Mouse (Mus musculus): ENCODE data around the gene Fyn. TPM values are rescaled to one million over a fixed set of nuclear protein-coding genes. Genes with fewer than 3 reads are reported as not detected.

Fyn gene
- total RNA-seq, 2 experiments from 2014 or later = 53.4 to 54.3 TPM

GRCm38 (mm10) chr10:39597792-39598183 lies 229.1 kb downstream of the Fyn start:
- DNase-seq (ENCODE audit: low spot score in 2 of 2) = no peak

- no peak for DNase-seq (ENCODE audit: low spot score in 2 of 2)
Measured at GRCm38 (mm10) chr10:39599601-39600000, 230.9 kb downstream of the Fyn start.

- DNase-seq (ENCODE audit: low spot score in 2 of 2) = no peak
Measured at GRCm38 (mm10) chr10:39600115-39600514, 231.5 kb downstream of the Fyn start.

- DNase-seq (ENCODE audit: low spot score in 2 of 2) = no peak
Measured at GRCm38 (mm10) chr10:39601068-39601467, 232.4 kb downstream of the Fyn start.

GRCm38 (mm10) chr10:39606434-39606833 lies 237.8 kb downstream of the Fyn start:
- DNase-seq (ENCODE audit: low spot score in 2 of 2) = no peak

- DNase-seq (ENCODE audit: low spot score in 2 of 2) = no peak
Measured at GRCm38 (mm10) chr10:39611234-39611633, 242.6 kb downstream of the Fyn start.

GRCm38 (mm10) chr10:39612131-39612530 lies 243.5 kb downstream of the Fyn start:
- DNase-seq (ENCODE audit: low spot score in 2 of 2) = no peak

- DNase-seq (ENCODE audit: low spot score in 2 of 2) = no peak
Measured at GRCm38 (mm10) chr10:39612633-39612988, 244.0 kb downstream of the Fyn start, which contains the start of gene Traf3ip2. Gene Traf3ip2, plus strand, starts transcription at chr10:39612934.

- DNase-seq (ENCODE audit: low spot score in 2 of 2) = peak; percentile 25 to 68
Measured at GRCm38 (mm10) chr10:39612989-39613831, 244.6 kb downstream of the Fyn start.

- no peak for DNase-seq (ENCODE audit: low spot score in 2 of 2)
Measured at GRCm38 (mm10) chr10:39613973-39614372, 245.3 kb downstream of the Fyn start.

GRCm38 (mm10) chr10:39614676-39615075 lies 246.0 kb downstream of the Fyn start:
- peak; percentile 62 to 81 for DNase-seq (ENCODE audit: low spot score in 2 of 2)

Other genes starting within 250 kb of the Fyn start
- gene Fam229b, start 234.9 kb upstream of the Fyn start, total RNA-seq (2021) = 1 to 10 TPM; 3.2 to 4.8 TPM
- gene Tube1, start 234.9 kb upstream of the Fyn start, total RNA-seq (2021) = 1 to 10 TPM; 4.1 to 4.4 TPM
- under 1 TPM; 0.31 to 0.32 TPM for gene Ccn6, start 205.1 kb upstream of the Fyn start, total RNA-seq (2021)
- gene Traf3ip2, start 244.1 kb downstream of the Fyn start, total RNA-seq (2021) = 1 to 10 TPM; 4.4 to 5.8 TPM

Data from gastrocnemius, postnatal 4 days (tissue).